Mouse (Mus musculus): Measurements from ENCODE around the gene Bves. TPM values are rescaled to one million over a fixed set of nuclear protein-coding genes. Genes with fewer than 3 reads are reported as not detected.

The Bves gene
- polyA plus RNA-seq, 1 experiment from 2014 or later = 2.8 TPM

DNA sequence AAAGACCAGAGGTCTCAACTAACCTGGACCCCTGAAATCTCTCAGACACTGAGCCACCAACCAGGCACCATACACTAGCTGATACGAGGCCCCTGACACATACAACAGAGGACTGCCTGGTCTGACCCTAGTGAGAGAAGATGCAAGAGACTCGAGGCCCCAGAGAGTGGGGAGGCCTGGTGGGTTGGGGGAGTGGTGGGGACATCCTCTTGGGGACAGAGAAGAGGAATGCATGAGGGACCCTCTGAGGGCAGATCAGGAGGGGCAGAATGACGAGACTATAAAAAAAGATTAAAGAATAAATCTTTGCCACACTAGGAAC, 47.0 kb downstream of the Bves start:
- no peaks in the 10 kb centered on the region for H3K9me3 ChIP-seq (ENCODE audit: control insufficient read depth)
- no peaks in the 10 kb centered on the region for H3K27me3 ChIP-seq (replicated peaks; ENCODE audit: control insufficient read depth, insufficient read depth, low read length)
- 62% methylated on average over 3 of the region's 3 CpGs for WGBS
- TF ChIP-seq CTCF (IDR thresholded peaks at IDR 0.05; ENCODE audit: low read depth) = no peak
- no peak overlapping the region for H3K9ac ChIP-seq (ENCODE audit: low read depth, low read length)
- H3K4me1 ChIP-seq (replicated peaks; ENCODE audit: control insufficient read depth, insufficient read depth, low read length) = no peaks in the 10 kb centered on the region
- H3K4me3 ChIP-seq (ENCODE audit: low read depth, low read length) = no peak overlapping the region
- ATAC-seq = no peak
- no peak overlapping the region for H3K4me2 ChIP-seq (replicated peaks; ENCODE audit: low read depth)
- H3K27ac ChIP-seq (ENCODE audit: low read depth, low read length) = no peak overlapping the region
- H3K36me3 ChIP-seq (ENCODE audit: control insufficient read depth, insufficient read depth) = no peaks in the 10 kb centered on the region

DNA sequence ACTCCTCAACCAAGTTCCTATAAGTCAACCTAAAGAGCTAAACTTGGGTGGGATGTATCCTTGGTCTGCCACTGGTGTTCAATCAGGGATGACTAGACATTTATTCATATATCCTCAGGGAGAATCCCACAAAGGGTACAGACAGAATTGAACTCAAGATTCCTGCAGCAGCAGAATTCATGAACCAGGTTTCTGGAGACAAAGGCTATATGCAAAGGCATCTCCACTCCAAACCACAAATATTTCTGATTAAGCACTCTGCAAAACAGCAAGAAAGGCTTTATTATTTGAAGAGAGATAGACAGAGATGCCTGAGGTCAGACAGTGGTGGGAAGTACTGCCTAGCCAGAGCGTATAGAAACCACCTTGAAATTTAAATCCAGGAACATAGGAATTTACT, 62.6 kb downstream of the Bves start:
- Histone ChIP-seq H3K36me3 (ENCODE audit: control insufficient read depth, insufficient read depth) (no peaks in the 10 kb centered on the region), H3K4me2 (replicated peaks; ENCODE audit: low read depth) (no peak overlapping the region), H3K27ac (ENCODE audit: low read depth, low read length) (no peak overlapping the region), H3K27me3 (replicated peaks; ENCODE audit: control insufficient read depth, insufficient read depth, low read length) (no peaks in the 10 kb centered on the region), H3K9me3 (ENCODE audit: control insufficient read depth) (no peaks in the 10 kb centered on the region), H3K4me3 (ENCODE audit: low read depth, low read length) (no peak overlapping the region), H3K4me1 (replicated peaks; ENCODE audit: control insufficient read depth, insufficient read depth, low read length) (no peaks in the 10 kb centered on the region), H3K9ac (ENCODE audit: low read depth, low read length) (no peak overlapping the region)
- no peak for TF ChIP-seq CTCF (IDR thresholded peaks at IDR 0.05; ENCODE audit: low read depth)
- WGBS = 81% methylated on average over 1 of the region's 1 CpGs
- no peak for ATAC-seq

GRCm38 (mm10) chr10:45399702-45400243, 64.2 kb downstream of the Bves start:
- Histone ChIP-seq H3K4me2 (replicated peaks; ENCODE audit: low read depth) (no peak overlapping the region), H3K27me3 (replicated peaks; ENCODE audit: control insufficient read depth, insufficient read depth, low read length) (no peaks in the 10 kb centered on the region), H3K9me3 (ENCODE audit: control insufficient read depth) (no peaks in the 10 kb centered on the region), H3K9ac (ENCODE audit: low read depth, low read length) (no peak overlapping the region), H3K4me3 (ENCODE audit: low read depth, low read length) (no peak overlapping the region), H3K36me3 (ENCODE audit: control insufficient read depth, insufficient read depth) (no peaks in the 10 kb centered on the region), H3K27ac (ENCODE audit: low read depth, low read length) (no peak overlapping the region), H3K4me1 (replicated peaks; ENCODE audit: control insufficient read depth, insufficient read depth, low read length) (no peaks in the 10 kb centered on the region)
- no peak for TF ChIP-seq CTCF (IDR thresholded peaks at IDR 0.05; ENCODE audit: low read depth)
- WGBS = 81% methylated on average over 7 of the region's 7 CpGs
- ATAC-seq = no peak

GRCm38 (mm10) chr10:45410624-45411341, 75.2 kb downstream of the Bves start:
- no peaks in the 10 kb centered on the region for H3K27me3 ChIP-seq (replicated peaks; ENCODE audit: control insufficient read depth, insufficient read depth, low read length)
- 67% methylated on average over 10 of the region's 10 CpGs for WGBS
- H3K4me1 ChIP-seq (replicated peaks; ENCODE audit: control insufficient read depth, insufficient read depth, low read length) = no peaks in the 10 kb centered on the region
- H3K4me3 ChIP-seq (ENCODE audit: low read depth, low read length) = no peak overlapping the region
- H3K36me3 ChIP-seq (ENCODE audit: control insufficient read depth, insufficient read depth) = no peaks in the 10 kb centered on the region
- TF ChIP-seq CTCF (IDR thresholded peaks at IDR 0.05; ENCODE audit: low read depth) = no peak
- no peak overlapping the region for H3K9ac ChIP-seq (ENCODE audit: low read depth, low read length)
- H3K4me2 ChIP-seq (replicated peaks; ENCODE audit: low read depth) = no peak overlapping the region
- no peak overlapping the region for H3K27ac ChIP-seq (ENCODE audit: low read depth, low read length)
- H3K9me3 ChIP-seq (ENCODE audit: control insufficient read depth) = no peaks in the 10 kb centered on the region
- ATAC-seq = no peak

- 70% methylated on average over 2 of the region's 2 CpGs for WGBS
- Histone ChIP-seq H3K4me1 (replicated peaks; ENCODE audit: control insufficient read depth, insufficient read depth, low read length) (no peaks in the 10 kb centered on the region), H3K9me3 (ENCODE audit: control insufficient read depth) (no peaks in the 10 kb centered on the region), H3K27me3 (replicated peaks; ENCODE audit: control insufficient read depth, insufficient read depth, low read length) (no peaks in the 10 kb centered on the region), H3K4me2 (replicated peaks; ENCODE audit: low read depth) (no peak overlapping the region), H3K36me3 (ENCODE audit: control insufficient read depth, insufficient read depth) (no peaks in the 10 kb centered on the region), H3K4me3 (ENCODE audit: low read depth, low read length) (no peak overlapping the region), H3K27ac (ENCODE audit: low read depth, low read length) (no peak overlapping the region), H3K9ac (ENCODE audit: low read depth, low read length) (no peak overlapping the region)
- TF ChIP-seq CTCF (IDR thresholded peaks at IDR 0.05; ENCODE audit: low read depth) = no peak
- ATAC-seq = no peak
These were observed 76.2 kb downstream of the Bves start for GRCm38 (mm10) chr10:45411741-45412140.

- Histone ChIP-seq H3K27ac (ENCODE audit: low read depth, low read length) (no peak overlapping the region), H3K4me2 (replicated peaks; ENCODE audit: low read depth) (no peak overlapping the region), H3K27me3 (replicated peaks; ENCODE audit: control insufficient read depth, insufficient read depth, low read length) (no peaks in the 10 kb centered on the region), H3K9ac (ENCODE audit: low read depth, low read length) (no peak overlapping the region), H3K36me3 (ENCODE audit: control insufficient read depth, insufficient read depth) (no peaks in the 10 kb centered on the region), H3K9me3 (ENCODE audit: control insufficient read depth) (no peaks in the 10 kb centered on the region), H3K4me1 (replicated peaks; ENCODE audit: control insufficient read depth, insufficient read depth, low read length) (no peaks in the 10 kb centered on the region), H3K4me3 (ENCODE audit: low read depth, low read length) (no peak overlapping the region)
- 81% methylated on average over 5 of the region's 5 CpGs for WGBS
- no peak for ATAC-seq
- no peak for TF ChIP-seq CTCF (IDR thresholded peaks at IDR 0.05; ENCODE audit: low read depth)
These were observed 76.6 kb downstream of the Bves start for GRCm38 (mm10) chr10:45412144-45412543.

Other genes starting within 250 kb of the Bves start
- 0.55 and 0.57 TPM in 2 replicates for gene Popdc3, start 157.7 kb upstream of the Bves start, polyA plus RNA-seq (2015; fragmentation: Nextera tagmentation; extraction: Ambion mirVana)
- gene Lin28b, start 150.6 kb downstream of the Bves start, polyA plus RNA-seq (2015; fragmentation: Nextera tagmentation; extraction: Ambion mirVana) = 0.12 and 0.25 TPM in 2 replicates
- 6.1 and 7.4 TPM in 2 replicates for gene Hace1, start 242.1 kb downstream of the Bves start, polyA plus RNA-seq (2015; fragmentation: Nextera tagmentation; extraction: Ambion mirVana)

Measured in intestine, postnatal 0 days (tissue).